Mouse (Mus musculus): ENCODE data around the gene Lamtor2.

The Lamtor2 gene

DNA sequence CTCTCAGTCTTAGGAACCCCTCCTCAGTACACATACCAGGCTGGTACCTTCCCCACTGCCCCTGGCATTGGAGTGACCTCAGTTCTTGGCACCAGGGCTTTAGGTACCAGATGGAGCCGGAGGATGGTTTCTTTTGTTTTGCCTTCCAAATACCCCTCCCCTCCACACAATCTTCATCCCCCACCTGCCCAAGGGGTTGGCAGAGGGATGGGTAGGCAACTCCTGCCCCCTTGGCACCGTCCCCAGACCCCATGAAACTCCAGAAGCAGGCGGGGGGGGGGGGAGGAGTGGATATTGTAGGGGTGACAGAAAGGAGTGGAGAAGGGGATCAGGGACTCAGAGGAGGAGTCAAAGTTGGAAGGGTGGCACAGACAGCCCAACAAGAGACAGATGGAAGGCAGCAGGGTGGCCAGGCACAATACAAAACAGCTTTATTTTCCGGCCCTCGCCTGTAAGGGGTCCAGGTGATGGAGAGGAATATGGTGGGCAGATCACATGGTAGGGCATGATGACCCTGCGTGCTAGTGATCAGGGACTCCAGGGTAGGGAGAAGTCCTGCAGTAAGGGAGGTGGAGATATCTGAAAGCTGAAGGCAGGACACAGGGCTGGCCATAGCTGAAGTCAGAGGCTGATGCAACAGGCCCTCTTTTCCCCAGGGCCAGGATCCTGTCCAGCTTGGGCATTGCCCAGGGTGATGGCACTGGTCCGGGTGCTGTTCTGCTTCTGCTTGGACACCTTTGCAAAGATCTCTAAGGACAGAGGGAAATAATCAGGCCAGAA is 11.1 kb downstream of the Lamtor2 start:
- no peak for DNase-seq (ENCODE audit: low read depth)

DNA sequence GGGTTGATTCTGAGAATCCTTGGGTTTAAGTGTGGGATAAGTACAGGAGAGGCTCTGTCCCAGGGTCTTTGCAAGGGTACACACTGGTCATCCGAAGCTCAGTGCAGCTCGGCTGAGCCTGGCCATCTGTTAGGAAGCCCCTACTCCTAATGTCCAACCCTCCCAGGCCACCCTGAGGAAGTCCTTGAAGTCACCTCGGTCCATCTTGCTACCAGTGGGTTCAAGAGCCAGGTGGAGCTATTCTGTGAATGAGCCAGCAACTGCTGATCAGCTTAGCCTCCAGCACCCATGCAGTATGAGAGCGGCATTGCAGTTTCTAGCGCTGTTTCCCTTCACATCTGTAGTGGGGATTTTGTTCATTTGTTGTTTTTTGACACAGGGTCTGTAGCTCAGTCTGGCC is 12.8 kb downstream of the Lamtor2 start:
- no peak for DNase-seq (ENCODE audit: low read depth)

DNA sequence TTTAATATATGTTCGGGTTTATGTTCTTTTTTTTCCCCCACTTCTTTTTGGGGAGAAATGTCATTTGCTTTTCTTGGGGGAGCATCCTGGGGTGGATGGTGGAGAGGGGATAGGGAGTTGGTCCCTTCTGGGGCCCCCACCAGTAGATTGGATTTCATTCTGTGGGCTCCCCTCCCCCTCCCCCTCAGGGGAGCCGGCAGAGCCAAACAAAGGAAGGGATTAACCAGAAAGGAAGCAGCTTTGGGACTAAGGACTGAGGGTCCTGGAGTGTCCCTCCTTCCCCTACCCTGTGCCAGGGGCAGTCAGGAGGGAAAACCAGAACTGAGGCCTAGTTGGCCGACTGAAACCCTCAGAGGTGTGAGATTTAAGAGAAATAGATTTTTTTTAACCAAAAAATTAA is 13.5 kb downstream of the Lamtor2 start:
- no peak for DNase-seq (ENCODE audit: low read depth)

DNA sequence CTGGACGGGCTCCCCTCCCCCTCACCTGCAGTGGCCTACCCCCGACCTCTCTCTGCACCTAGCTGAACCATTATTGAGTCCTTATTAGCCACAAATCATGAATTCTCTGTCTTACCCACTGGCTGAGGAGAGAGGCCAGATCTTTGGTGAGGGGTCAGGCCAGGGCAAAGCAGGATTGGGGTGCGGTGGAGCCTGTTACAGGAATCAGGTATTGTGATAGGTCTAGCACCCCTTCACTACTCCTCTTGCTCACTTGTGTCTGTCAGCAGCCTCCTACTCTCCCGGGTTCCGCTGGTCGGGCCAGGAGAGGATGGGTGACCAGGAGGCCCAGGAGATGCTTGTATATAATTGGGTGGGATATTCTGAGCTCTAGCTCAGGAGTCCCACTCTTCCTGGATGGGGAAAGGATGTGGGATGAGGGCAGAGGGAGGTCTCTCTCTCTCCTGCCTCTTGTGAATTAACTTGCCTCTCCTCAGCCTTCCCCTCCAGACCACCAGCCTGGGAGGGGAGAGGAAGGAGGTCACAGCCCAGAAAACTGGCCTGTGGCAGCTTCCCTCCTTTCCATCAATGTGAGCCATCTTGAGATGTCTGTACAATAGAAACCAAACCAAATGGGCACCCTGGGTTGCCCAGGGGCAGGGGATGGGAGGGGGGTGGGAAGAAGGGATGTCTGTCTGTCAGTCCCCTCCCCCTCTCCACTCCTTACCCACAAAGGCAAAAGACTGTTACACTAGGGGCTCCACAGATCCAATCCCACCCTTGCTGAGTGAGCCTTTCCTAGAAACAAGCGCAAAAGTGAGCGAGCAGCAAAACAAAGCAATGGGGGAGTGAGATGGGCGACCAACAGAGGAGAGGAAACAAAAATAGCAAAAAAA is 14.4 kb downstream of the Lamtor2 start:
- no peak for DNase-seq (ENCODE audit: low read depth)

- no peak for DNase-seq (ENCODE audit: low read depth)
Measured at GRCm38 (mm10) chr3:88537146-88537545, 15.7 kb downstream of the Lamtor2 start.

GRCm38 (mm10) chr3:88536103-88536930 is 16.6 kb downstream of the Lamtor2 start:
- no peak for DNase-seq (ENCODE audit: low read depth)

DNA sequence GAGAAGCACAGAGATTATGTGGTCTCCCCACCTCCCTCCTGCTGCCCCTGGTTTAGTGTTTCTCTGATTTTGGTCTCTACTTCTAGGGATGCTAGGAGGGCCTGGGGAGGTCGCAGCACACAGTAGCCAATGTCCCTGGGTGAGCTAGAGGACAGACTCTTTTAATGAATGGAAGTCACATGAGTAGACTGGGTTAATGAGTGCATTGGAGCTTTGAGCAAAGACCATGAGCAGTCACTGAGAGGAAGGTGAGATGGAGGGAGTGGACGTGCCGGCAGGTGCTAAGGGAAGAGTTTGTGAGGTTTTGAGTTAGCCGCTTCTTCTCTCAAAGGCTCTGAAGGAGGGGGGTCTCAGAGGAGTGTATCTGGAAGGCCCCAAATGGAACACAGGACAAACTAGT is 17.3 kb downstream of the Lamtor2 start:
- no peak for DNase-seq (ENCODE audit: low read depth)

DNA sequence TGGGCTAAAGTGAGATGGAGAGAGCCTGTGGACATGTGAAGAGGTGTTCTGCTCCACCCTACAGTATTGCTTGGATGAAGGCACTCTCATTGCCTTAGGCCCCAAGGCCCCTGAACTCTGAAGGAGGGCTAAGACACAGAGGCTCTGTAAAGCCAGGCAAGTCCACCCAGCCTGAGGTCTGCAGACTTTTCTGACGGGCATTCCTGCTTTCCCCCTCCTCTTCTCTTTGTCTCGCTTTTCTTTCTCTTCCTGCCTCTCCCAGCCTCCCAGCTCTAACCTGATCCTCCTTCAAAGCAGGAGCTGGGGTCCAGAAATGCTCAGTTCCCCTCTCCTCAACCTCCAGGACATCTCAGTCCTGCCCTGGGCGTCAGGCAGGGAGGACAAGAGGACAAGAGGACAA is 17.9 kb downstream of the Lamtor2 start:
- DNase-seq (ENCODE audit: low read depth): no peak

GRCm38 (mm10) chr3:88533706-88534105 is 19.2 kb downstream of the Lamtor2 start:
- no peak for DNase-seq (ENCODE audit: low read depth)

- no peak for DNase-seq (ENCODE audit: low read depth)
Measured at GRCm38 (mm10) chr3:88532689-88533511, 20.0 kb downstream of the Lamtor2 start.

DNA sequence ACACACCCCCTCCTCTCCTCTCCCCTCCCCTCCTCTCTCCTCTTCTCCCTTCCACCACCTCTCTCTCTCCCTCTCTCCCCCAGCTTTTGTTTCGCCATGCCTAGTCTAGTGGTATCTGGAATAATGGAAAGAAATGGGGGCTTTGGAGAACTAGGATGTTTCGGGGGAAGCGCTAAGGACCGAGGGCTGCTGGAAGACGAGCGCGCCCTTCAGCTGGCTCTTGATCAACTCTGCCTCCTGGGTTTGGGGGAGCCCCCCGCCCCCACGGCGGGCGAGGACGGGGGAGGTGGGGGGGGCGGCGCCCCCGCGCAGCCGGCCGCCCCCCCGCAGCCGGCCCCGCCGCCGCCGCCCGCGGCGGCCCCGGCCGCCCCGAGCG is 20.6 kb downstream of the Lamtor2 start, which contains the start of gene Mex3a:
Gene Mex3a, plus strand, starts transcription at position 97 of the 376 bp plus-strand sequence.
- DNase-seq (ENCODE audit: low read depth): no peak

DNA sequence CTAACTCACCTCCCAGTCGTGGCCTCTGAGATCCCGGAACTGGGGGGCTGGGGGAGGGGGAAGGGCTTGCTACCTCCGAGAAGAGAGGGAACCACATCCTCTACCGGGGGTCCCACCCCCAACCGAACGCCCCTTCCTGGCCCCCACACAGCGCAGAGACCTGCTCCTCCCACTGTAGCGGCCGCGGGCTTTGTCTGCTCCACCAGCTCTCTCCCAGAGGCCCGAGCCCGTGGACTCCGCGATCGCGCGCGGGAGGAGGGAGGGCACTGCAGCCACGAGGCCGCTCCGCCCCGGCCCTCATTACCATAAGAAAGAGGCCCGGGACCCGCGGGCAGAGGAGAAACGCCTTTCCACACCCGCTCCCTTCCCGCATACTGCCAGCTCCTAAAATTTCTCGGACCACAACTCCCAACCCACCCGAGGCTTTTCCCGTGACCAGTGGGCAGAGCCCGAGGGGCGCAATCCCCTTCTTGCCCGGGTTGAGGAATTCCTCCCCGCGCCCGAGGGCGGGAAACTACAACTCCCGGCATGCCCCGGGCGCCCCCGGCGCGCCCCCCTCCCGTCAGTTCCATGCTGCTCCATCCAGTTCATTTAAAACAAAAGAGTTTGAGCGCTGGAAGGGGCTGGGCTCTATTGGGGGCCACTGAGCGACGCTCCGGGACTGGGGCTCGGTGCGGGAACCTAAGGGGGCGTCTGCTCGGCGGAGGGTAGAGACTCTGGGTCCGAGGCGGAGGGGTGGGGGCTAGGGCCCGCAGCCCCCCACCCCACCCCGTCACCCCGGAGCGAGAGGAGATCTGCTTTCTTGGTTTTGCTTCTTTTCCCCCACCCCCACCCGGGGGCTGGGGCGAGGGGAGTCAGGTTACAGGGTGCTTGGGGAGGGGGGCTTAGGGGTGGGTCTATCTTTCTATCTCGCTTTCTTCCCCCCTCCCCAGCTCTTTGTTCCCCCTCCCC is 21.3 kb downstream of the Lamtor2 start:
- DNase-seq (ENCODE audit: low read depth): no peak

DNA sequence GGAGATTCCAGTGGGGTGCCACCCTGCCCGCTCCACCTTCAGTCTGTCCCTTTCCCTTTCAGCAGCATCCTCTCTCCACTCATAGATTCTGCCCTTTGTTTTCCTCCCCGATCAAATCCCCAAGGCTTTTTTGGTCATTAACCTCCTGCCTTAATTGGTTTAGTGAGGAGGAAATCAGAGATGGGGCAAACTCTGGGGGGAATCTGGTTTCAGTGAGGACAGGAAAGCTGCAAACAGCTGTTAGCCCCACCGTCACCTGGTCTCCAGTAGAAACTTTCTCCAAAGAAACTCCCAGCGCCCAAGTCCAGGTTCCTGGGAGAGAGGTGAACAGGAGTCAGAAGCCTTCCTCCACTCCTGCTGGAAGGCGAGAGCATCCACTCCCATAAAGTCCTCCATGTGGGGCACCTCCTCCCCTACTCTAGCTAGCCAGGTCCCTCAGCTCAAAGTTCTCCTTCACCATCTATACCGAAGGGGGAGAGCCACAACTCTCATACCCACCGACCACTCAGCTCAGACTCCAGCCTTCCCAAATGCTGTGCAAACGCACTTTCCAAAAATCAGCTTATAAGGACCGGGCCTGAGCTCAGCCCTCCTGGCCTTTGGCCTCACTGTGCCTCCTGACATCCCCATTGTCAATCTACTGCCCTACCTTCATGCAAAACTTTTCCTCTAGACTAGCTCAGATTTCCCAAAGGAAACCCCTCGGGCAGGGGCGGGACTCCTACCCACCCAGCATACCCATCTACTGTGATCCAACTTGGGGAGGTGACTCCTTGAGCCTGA is 22.6 kb downstream of the Lamtor2 start:
- no peak for DNase-seq (ENCODE audit: low read depth)

DNA sequence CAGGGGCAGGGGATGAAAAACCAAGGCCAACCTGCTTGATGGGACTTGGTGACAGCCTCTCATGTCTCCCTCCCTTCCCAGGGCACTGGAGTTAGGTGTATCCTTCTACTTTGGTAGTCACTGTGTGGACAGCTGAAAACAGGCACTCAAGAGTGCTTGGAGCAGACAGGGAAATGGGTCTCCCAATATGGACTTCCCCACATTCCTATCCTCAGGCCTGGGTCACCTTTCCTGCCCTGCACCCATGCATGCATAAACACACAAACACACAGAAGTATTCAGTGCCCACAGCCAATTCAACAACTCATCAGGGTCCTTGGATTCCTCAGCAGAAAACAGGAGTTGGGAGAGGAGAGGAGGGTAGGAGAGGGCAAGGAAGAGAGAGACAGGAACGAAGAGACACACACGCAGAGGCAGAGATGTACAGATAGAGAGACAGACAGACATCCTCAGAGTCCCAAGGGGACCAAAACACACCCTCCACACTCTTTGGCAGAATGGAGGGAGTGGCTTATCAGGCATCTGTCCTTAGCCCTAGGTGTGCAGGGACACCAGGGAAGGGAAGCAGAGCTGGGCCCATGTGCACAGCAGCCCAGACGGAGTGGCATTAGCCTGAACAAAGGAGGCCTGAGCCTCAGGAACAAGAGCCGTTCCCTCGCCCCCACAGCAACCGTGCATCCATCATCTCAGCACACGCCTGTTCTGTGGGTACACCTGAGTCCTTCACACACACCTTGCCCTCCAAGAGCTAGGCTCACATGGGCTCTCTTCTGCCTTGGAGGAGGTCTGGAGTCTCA is 23.5 kb downstream of the Lamtor2 start:
- no peak for DNase-seq (ENCODE audit: low read depth)

DNA sequence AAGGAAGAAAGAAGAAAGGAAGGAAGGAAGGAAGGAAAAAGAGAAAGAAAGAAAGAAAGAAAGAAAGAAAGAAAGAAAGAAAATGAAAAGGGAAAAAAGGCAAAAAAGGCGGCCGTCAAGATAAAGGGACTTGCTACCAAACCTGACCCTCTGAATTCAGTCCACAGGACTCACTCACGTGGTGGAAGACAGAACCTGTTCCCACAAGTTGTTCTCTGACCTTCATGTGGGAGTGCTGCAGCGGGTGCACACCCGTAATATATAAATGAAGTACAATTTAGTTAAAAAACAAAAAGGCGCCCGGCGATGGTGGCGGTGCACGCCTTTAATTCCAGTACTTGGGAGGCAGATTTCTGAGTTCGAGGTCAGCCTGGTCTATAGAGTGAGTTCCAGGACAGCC is 24.2 kb downstream of the Lamtor2 start:
- no peak for DNase-seq (ENCODE audit: low read depth)

DNA sequence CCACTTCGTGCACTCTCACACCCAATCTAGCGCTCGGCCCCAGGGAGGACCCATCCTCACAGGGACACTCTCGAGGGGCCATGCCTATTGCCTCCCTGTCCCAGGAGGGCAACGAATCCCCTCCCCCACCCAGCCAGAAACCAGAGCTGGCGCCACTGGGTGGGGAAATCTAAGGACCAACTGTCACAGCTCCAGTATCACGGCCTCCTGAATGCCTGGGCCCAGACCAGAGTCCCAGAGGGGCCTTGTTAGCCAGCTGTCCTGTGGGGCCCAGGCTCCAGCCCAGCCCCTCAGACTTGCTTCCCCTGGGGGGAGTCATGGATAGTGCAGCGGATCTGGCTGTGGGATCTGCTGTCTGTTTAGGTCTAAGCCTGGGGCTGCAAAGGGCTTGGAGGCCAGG is 25.3 kb downstream of the Lamtor2 start:
- no peak for DNase-seq (ENCODE audit: low read depth)

GRCm38 (mm10) chr3:88526157-88527131 is 26.4 kb downstream of the Lamtor2 start:
- DNase-seq (ENCODE audit: low read depth): peak; percentile 88
